Mouse (Mus musculus) frontal cortex, postnatal 14 days (tissue): Measurements from ENCODE around the gene Cela1.

Source experiments
- DNase-seq, 2 experiments: peaks; one replicate each; pipeline ENCODE4 v3.0.0; 2022; ENCODE audit warnings: low spot score in 2 of 2

Gene Cela1

GRCm38 (mm10) chr15:100635851-100636645 lies 51.7 kb downstream of the Cela1 start:
- no peak for DNase-seq

GRCm38 (mm10) chr15:100635239-100635638 lies 52.5 kb downstream of the Cela1 start:
- DNase-seq = no peak

- DNase-seq = no peak
Measured at GRCm38 (mm10) chr15:100633341-100633740, 54.4 kb downstream of the Cela1 start.

- DNase-seq = no peak
Measured at GRCm38 (mm10) chr15:100632323-100632722, 55.4 kb downstream of the Cela1 start.

- no peak for DNase-seq
Measured at GRCm38 (mm10) chr15:100631454-100632170, 56.1 kb downstream of the Cela1 start.

GRCm38 (mm10) chr15:100630126-100630525 lies 57.6 kb downstream of the Cela1 start:
- no peak for DNase-seq

- DNase-seq = no peak
Measured at GRCm38 (mm10) chr15:100628797-100629196, 58.9 kb downstream of the Cela1 start.

GRCm38 (mm10) chr15:100627774-100628370 lies 59.8 kb downstream of the Cela1 start:
- DNase-seq = no peak

GRCm38 (mm10) chr15:100627287-100627686 lies 60.4 kb downstream of the Cela1 start:
- DNase-seq = no peak

GRCm38 (mm10) chr15:100624435-100624834 lies 63.3 kb downstream of the Cela1 start:
- DNase-seq = no peak
